Mouse (Mus musculus) forebrain, embryonic 14.5 days (tissue): ENCODE results near the gene Gopc. TPM values are rescaled to one million over a fixed set of nuclear protein-coding genes. Genes with fewer than 3 reads are reported as not detected.

Experiments used
- ATAC-seq: fragments of 200-750 bp; cut with Nextera tagmentation; 2 replicates; pipeline ENCODE4 v1.8.0; 2017; ENCODE audit warnings: mild to moderate bottlenecking, moderate library complexity
- DNase-seq: peaks from one replicate; pipeline ENCODE4 v3.0.0-alpha.2; 2015; ENCODE audit warnings: low spot score
- H3K27ac ChIP-seq: fragments of 300-500 bp; sonication (generic); 2 replicates; pipeline ENCODE4 v1.5.1; 2014; ENCODE audit warnings: low read depth, mild to moderate bottlenecking, control low read depth, low read length, moderate library complexity
- H3K27me3 ChIP-seq: fragments of 300-500 bp; sonication (generic); replicated peaks from 2 replicates; pipeline ENCODE4 v1.6.1; 2014; ENCODE audit warnings: low read length, control low read depth, mixed read lengths; ENCODE audit not compliant: control insufficient read depth, insufficient read depth
- H3K36me3 ChIP-seq: fragments of 300-500 bp; sonication (generic); 2 replicates; pipeline ENCODE4 v1.6.1; 2014; ENCODE audit warnings: low read length, control low read depth; ENCODE audit not compliant: control insufficient read depth, insufficient read depth
- H3K4me1 ChIP-seq: fragments of 300-500 bp; sonication (generic); 2 replicates; pipeline ENCODE4 v1.6.1; 2014; ENCODE audit warnings: antibody characterized with exemption, low read length, control low read depth; ENCODE audit not compliant: control insufficient read depth, insufficient read depth
- H3K4me2 ChIP-seq: fragments of 300-500 bp; sonication (generic); 2 replicates; pipeline ENCODE4 v1.6.1; 2014; ENCODE audit warnings: mild to moderate bottlenecking, control low read depth, low read length
- H3K4me3 ChIP-seq: fragments of 300-500 bp; sonication (generic); 2 replicates; pipeline ENCODE4 v1.5.1; 2014; ENCODE audit warnings: low read depth, low read length, control low read depth
- H3K9ac ChIP-seq: fragments of 300-500 bp; sonication (generic); 2 replicates; pipeline ENCODE4 v1.6.1; 2014; ENCODE audit warnings: mild to moderate bottlenecking, low read length, control low read depth, moderate library complexity
- H3K9me3 ChIP-seq: fragments of 300-500 bp; sonication (generic); replicated peaks from 2 replicates; pipeline ENCODE4 v1.6.1; 2016; ENCODE audit warnings: low read length, control low read depth, mixed read lengths; ENCODE audit not compliant: control insufficient read depth
- WGBS: fragments of 180-500 bp; shearing (Covaris S2); extraction: QIAGEN DNeasy Blood & Tissue Kit; methylation state at CpG from one replicate; pipeline ENCODE4 v1.1.7; 2014; 5-methylcytosine and 5-hydroxymethylcytosine counted together
- polyA plus RNA-seq: library from polyadenylated mRNA; unstranded; fragments of >200 nt; fragmentation: Nextera tagmentation; extraction: Ambion mirVana; gene quantifications from 2 replicates; pipeline ENCODE4 v1.2.1, GENCODE M21; 2014

The Gopc gene
- polyA plus RNA-seq, 1 experiment from 2014 or later = 14.8 TPM

DNA sequence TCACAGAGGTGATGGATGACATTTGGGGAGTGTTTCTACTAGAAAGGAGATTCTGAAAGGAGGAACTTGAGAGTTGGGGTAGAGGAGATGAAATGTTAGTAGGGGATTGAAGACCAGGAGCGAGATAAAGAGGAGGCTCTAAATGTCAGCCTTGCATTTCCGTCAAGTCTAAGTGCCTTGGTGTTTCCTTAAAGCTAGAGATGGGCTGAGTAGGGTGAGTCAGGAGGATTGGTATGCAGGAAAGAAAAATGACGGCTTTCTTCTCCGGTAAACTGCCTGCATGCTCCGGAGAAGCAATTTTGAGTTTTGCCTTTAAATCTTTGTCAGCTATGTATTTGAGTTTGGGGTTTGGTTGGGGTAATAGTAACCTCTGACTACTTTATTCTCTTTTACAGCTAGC, 37.0 kb upstream of the Gopc start:
- ATAC-seq = no peak
- H3K4me3 ChIP-seq = peak overlapping the region; percentile 86
- WGBS = 70% methylated on average over 5 of the region's 5 CpGs
- DNase-seq = no peak
- H3K36me3 ChIP-seq = no peaks in the 10 kb centered on the region
- no peak overlapping the region for H3K27ac ChIP-seq
- peak overlapping the region; percentile 93 for H3K9ac ChIP-seq
- no peaks in the 10 kb centered on the region for H3K9me3 ChIP-seq
- H3K27me3 ChIP-seq = no peaks in the 10 kb centered on the region
- peak overlapping the region; percentile 72 for H3K4me2 ChIP-seq
- peaks cover 18% of the 10 kb centered on the region for H3K4me1 ChIP-seq

- no peak for DNase-seq
- ATAC-seq = peak; percentile 51
- no peaks in the 10 kb centered on the region for H3K36me3 ChIP-seq
- WGBS = 1% methylated on average over 39 of the region's 39 CpGs
- H3K27me3 ChIP-seq = no peaks in the 10 kb centered on the region
- peaks cover 18% of the 10 kb centered on the region for H3K4me1 ChIP-seq
- peak overlapping the region; percentile 93 for H3K9ac ChIP-seq
- peak overlapping the region; percentile 93 for H3K27ac ChIP-seq
- no peaks in the 10 kb centered on the region for H3K9me3 ChIP-seq
- H3K4me2 ChIP-seq = peak overlapping the region; percentile 72
- H3K4me3 ChIP-seq = peak overlapping the region; percentile 86
Measured at GRCm38 (mm10) chr10:52417998-52418860, 36.3 kb upstream of the Gopc start.

DNA sequence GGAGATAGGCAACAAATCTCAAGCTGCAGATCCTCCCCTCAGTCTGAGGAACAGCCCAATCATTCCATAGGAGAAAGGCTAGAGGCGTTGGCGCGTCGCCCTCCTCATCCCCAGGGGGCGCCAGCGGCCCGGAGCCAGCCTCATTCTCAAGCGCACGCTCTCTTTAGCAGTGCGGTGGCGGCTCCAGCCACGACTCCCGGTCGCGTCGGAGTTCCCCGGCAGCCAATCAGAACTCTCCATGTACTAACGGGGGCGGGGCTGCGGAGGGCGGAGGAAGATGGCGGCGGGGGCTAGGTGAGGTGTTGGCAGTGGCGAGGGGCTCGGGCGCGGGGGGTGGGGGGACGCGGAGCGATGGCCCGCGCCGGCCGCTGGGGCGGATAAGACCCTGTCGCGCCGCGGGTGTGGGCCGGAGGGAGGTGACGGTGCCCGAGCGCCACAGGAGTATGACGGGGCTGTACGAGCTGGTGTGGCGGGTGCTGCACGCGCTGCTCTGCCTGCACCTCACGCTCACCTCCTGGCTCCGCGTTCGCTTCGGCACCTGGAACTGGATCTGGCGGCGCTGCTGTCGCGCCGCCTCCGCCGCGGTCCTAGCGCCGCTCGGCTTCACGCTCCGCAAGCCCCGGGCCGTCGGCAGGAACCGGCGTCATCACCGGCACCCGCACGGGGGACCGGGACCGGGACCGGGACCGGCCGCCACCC, 35.5 kb upstream of the Gopc start, which contains the start of gene Nus1:
Gene Nus1, plus strand, starts transcription at position 249 of the 699 bp plus-strand sequence.
- Histone ChIP-seq H3K9me3 (no peaks in the 10 kb centered on the region), H3K4me1 (peaks cover 18% of the 10 kb centered on the region), H3K9ac (peak within 1 kb of the TSS; percentile 93), H3K4me2 (peak within 1 kb of the TSS; percentile 72), H3K36me3 (no peaks in the 10 kb centered on the region), H3K27ac (peak within 1 kb of the TSS; percentile 93), H3K4me3 (peak within 1 kb of the TSS; percentile 86), H3K27me3 (no peaks in the 10 kb centered on the region)
- ATAC-seq (peak; percentile 99), DNase-seq (peak; percentile 99)
- under 1% methylated on average over 64 of the region's 79 CpGs for WGBS

- ATAC-seq (no peak), DNase-seq (peak; percentile 8)
- whole genome bisulfite sequencing = 64% methylated on average over 2 of the region's 2 CpGs
- Histone ChIP-seq H3K9me3 (no peaks in the 10 kb centered on the region), H3K4me1 (peaks cover 18% of the 10 kb centered on the region), H3K4me2 (peak overlapping the region; percentile 45), H3K9ac (peak overlapping the region; percentile 50), H3K27me3 (no peaks in the 10 kb centered on the region), H3K36me3 (no peaks in the 10 kb centered on the region), H3K27ac (no peak overlapping the region; the same call in 1 of the 2 replicates), H3K4me3 (peak overlapping the region; percentile 86; the same call in 1 of the 2 replicates)
Measured at GRCm38 (mm10) chr10:52416458-52416857, 34.5 kb upstream of the Gopc start.

DNA sequence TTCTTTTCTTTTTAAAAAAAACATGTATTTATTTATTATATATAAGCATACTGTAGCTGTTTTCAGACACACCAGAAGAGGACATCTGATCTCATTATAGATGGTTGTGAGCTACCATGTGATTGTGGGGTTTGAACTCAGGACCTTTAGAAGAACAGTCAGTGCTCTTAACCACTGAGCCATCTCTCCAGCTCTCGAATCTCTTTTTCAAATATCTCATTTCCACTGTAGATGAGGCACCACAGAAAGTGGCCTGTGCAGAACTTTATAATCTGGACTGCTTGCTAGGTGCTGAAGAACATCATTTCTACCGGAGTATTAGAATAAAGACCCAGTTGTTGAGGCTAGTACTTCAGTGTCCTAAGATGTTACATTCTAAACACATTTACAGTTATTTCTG, 33.1 kb upstream of the Gopc start:
- Histone ChIP-seq H3K9me3 (no peaks in the 10 kb centered on the region), H3K9ac (no peak overlapping the region), H3K36me3 (no peaks in the 10 kb centered on the region), H3K4me2 (no peak overlapping the region), H3K27me3 (no peaks in the 10 kb centered on the region), H3K27ac (no peak overlapping the region), H3K4me1 (peaks cover 18% of the 10 kb centered on the region), H3K4me3 (no peak overlapping the region)
- DNase-seq (no peak), ATAC-seq (no peak)
- WGBS = 82% methylated on average over 2 of the region's 2 CpGs

DNA sequence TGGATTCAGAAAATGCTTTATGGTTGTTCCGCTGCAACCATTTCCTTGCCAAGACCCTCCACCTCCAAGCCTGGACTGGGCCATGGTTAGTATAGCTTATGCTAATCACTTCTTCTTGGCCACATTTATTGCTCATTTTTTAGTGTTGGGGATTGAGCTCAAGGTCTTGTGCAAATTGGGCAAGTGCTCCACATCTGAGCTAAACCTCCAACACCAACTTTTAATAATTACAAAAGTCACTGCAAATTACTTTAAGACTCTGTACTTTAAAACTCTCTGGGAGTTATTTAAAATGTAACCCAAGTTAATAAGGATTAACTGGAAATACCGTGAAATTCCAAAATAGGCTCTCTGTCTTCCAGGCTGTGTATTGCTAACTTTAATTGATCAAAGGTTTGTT, 25.6 kb upstream of the Gopc start:
- Histone ChIP-seq H3K4me1 (no peaks in the 10 kb centered on the region), H3K36me3 (no peaks in the 10 kb centered on the region), H3K4me2 (no peak overlapping the region), H3K9ac (no peak overlapping the region), H3K9me3 (no peaks in the 10 kb centered on the region), H3K27me3 (no peaks in the 10 kb centered on the region), H3K4me3 (no peak overlapping the region), H3K27ac (no peak overlapping the region)
- 84% methylated on average over 2 of the region's 2 CpGs for WGBS
- DNase-seq = no peak
- ATAC-seq = no peak

GRCm38 (mm10) chr10:52405160-52405559, 23.2 kb upstream of the Gopc start:
- Histone ChIP-seq H3K9me3 (no peaks in the 10 kb centered on the region), H3K4me1 (no peaks in the 10 kb centered on the region), H3K9ac (no peak overlapping the region), H3K36me3 (no peaks in the 10 kb centered on the region), H3K27ac (no peak overlapping the region), H3K27me3 (no peaks in the 10 kb centered on the region), H3K4me3 (no peak overlapping the region), H3K4me2 (no peak overlapping the region)
- DNase-seq = no peak
- ATAC-seq = no peak
- 94% methylated on average over 13 of the region's 13 CpGs for WGBS

DNA sequence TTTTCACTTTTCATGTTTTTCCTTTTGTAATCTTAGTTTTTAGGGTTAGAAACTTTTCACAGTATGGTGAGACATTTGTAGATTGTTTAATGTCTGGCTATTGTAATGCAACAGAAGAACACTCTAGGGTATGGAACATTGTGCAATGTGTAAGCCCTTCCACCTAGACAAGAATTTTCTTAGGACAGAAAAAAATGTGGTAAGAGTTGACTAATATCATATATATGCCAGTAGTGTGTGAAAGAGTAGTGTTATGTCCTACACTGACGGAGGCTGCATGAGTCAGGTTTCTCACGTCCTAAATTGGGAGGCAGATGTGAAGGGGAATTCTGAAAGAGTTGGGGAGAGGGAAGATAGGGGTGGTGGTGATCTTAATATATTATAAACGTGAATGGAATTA, 17.8 kb upstream of the Gopc start:
- H3K4me2 ChIP-seq = no peak overlapping the region
- no peak overlapping the region for H3K4me3 ChIP-seq
- no peaks in the 10 kb centered on the region for H3K4me1 ChIP-seq
- no peak overlapping the region for H3K9ac ChIP-seq
- H3K27ac ChIP-seq = no peak overlapping the region
- ATAC-seq (no peak), DNase-seq (no peak)
- H3K27me3 ChIP-seq = no peaks in the 10 kb centered on the region
- H3K36me3 ChIP-seq = no peaks in the 10 kb centered on the region
- no peaks in the 10 kb centered on the region for H3K9me3 ChIP-seq
- WGBS = 67% methylated on average over 3 of the region's 3 CpGs

GRCm38 (mm10) chr10:52398715-52399114, 16.8 kb upstream of the Gopc start:
- no peak overlapping the region for H3K9ac ChIP-seq
- 81% methylated on average over 2 of the region's 2 CpGs for WGBS
- no peak overlapping the region for H3K4me3 ChIP-seq

More at GRCm38 (mm10) chr10:52398715-52399114, 16.8 kb upstream of the Gopc start:
- no peaks in the 10 kb centered on the region for H3K36me3 ChIP-seq
- no peak overlapping the region for H3K4me2 ChIP-seq
- H3K27me3 ChIP-seq = no peaks in the 10 kb centered on the region
- DNase-seq (no peak), ATAC-seq (no peak)
- H3K27ac ChIP-seq = no peak overlapping the region
- no peaks in the 10 kb centered on the region for H3K9me3 ChIP-seq
- H3K4me1 ChIP-seq = no peaks in the 10 kb centered on the region
